Mouse (Mus musculus) stomach, embryonic 14.5 days (tissue): ENCODE results near the gene Fgf8. TPM values are rescaled to one million over a fixed set of nuclear protein-coding genes. Genes with fewer than 3 reads are reported as not detected.

Experiments
- ATAC-seq: fragments of 200-750 bp; cut with Nextera tagmentation; 2 replicates; pipeline ENCODE4 v1.8.0; 2017; ENCODE audit warnings: low read depth, moderate TSS enrichment; ENCODE audit not compliant: insufficient number of reproducible peaks, insufficient read depth, low FRiP score
- H3K27ac ChIP-seq: fragments of 300-500 bp; sonication (generic); 2 replicates; pipeline ENCODE4 v1.5.1; 2014; ENCODE audit warnings: mild to moderate bottlenecking, low read length, moderate library complexity, mixed read lengths
- H3K27me3 ChIP-seq: fragments of 300-500 bp; sonication (generic); 2 replicates; pipeline ENCODE4 v1.6.1; 2014; ENCODE audit warnings: low read length, control low read depth, mixed read lengths; ENCODE audit not compliant: control insufficient read depth, insufficient read depth
- H3K36me3 ChIP-seq: fragments of 300-500 bp; sonication (generic); 2 replicates; pipeline ENCODE4 v1.6.1; 2014; ENCODE audit warnings: mild to moderate bottlenecking, control low read depth, low read length, moderate library complexity, mixed read lengths; ENCODE audit not compliant: control insufficient read depth, insufficient read depth
- H3K4me1 ChIP-seq: fragments of 300-500 bp; sonication (generic); 2 replicates; pipeline ENCODE4 v1.6.1; 2014; ENCODE audit warnings: low read length, control low read depth, mixed read lengths; ENCODE audit not compliant: control insufficient read depth, insufficient read depth
- H3K4me2 ChIP-seq: fragments of 300-500 bp; sonication (generic); replicated peaks from 2 replicates; pipeline ENCODE4 v1.6.1; 2014; ENCODE audit warnings: low read depth, low read length, control low read depth
- H3K4me3 ChIP-seq: fragments of 300-500 bp; sonication (generic); 2 replicates; pipeline ENCODE4 v1.5.1; 2014; ENCODE audit warnings: low read depth, low read length, control low read depth
- H3K9ac ChIP-seq: fragments of 300-500 bp; sonication (generic); replicated peaks from 2 replicates; pipeline ENCODE4 v1.6.1; 2014; ENCODE audit warnings: low read depth, mild to moderate bottlenecking, control low read depth, low read length, moderate library complexity, mixed read lengths
- H3K9me3 ChIP-seq: fragments of 300-500 bp; sonication (generic); 2 replicates; pipeline ENCODE4 v1.6.1; 2016; ENCODE audit warnings: low read depth, low read length, control low read depth; ENCODE audit not compliant: control insufficient read depth
- WGBS: fragments of 180-500 bp; shearing (Covaris S2); extraction: QIAGEN DNeasy Blood & Tissue Kit; methylation state at CpG from one replicate; pipeline ENCODE4 v1.1.7; 2014; 5-methylcytosine and 5-hydroxymethylcytosine counted together
- polyA plus RNA-seq: library from polyadenylated mRNA; unstranded; fragments of >200 nt; fragmentation: Nextera tagmentation; extraction: Ambion mirVana; gene quantifications from 2 replicates; pipeline ENCODE4 v1.2.1, GENCODE M21; 2014

Gene Fgf8
- polyA plus RNA-seq, 1 experiment from 2014 or later = not detected

- 25% methylated on average over 14 of the region's 14 CpGs for WGBS
- Histone ChIP-seq H3K4me3 (no peak overlapping the region), H3K4me1 (peaks cover 6% of the 10 kb centered on the region), H3K9me3 (no peaks in the 10 kb centered on the region), H3K4me2 (no peak overlapping the region), H3K27ac (no peak overlapping the region), H3K27me3 (no peaks in the 10 kb centered on the region), H3K9ac (no peak overlapping the region), H3K36me3 (no peaks in the 10 kb centered on the region)
- 0 out of 2 replicates have a peak, but pooled peaks have one; percentile 23 for ATAC-seq
Measured at GRCm38 (mm10) chr19:45725677-45726277, 16.9 kb downstream of the Fgf8 start.

- no peak for ATAC-seq
- WGBS = 72% methylated on average over 5 of the region's 5 CpGs
Measured at GRCm38 (mm10) chr19:45722188-45722587, 20.5 kb downstream of the Fgf8 start.

GRCm38 (mm10) chr19:45718286-45718685, 24.4 kb downstream of the Fgf8 start:
- Histone ChIP-seq H3K4me3 (no peak overlapping the region), H3K27ac (no peak overlapping the region), H3K9ac (no peak overlapping the region), H3K36me3 (no peaks in the 10 kb centered on the region), H3K4me2 (peak overlapping the region; percentile 31; the same call in 1 of the 2 replicates), H3K9me3 (no peaks in the 10 kb centered on the region), H3K4me1 (peaks cover 9% of the 10 kb centered on the region), H3K27me3 (no peaks in the 10 kb centered on the region)
- no peak for ATAC-seq
- WGBS = 65% methylated on average over 3 of the region's 3 CpGs

More at GRCm38 (mm10) chr19:45722188-45722587, 20.5 kb downstream of the Fgf8 start:
- Histone ChIP-seq H3K27ac (no peak overlapping the region), H3K4me1 (peaks cover 14% of the 10 kb centered on the region), H3K27me3 (no peaks in the 10 kb centered on the region), H3K4me3 (no peak overlapping the region), H3K9ac (no peak overlapping the region), H3K9me3 (no peaks in the 10 kb centered on the region), H3K4me2 (no peak overlapping the region), H3K36me3 (no peaks in the 10 kb centered on the region)

GRCm38 (mm10) chr19:45717493-45718220, 25.1 kb downstream of the Fgf8 start:
- H3K27ac ChIP-seq = no peak overlapping the region
- no peaks in the 10 kb centered on the region for H3K9me3 ChIP-seq

GRCm38 (mm10) chr19:45708704-45709103, 34.0 kb downstream of the Fgf8 start:
- H3K4me3 ChIP-seq = no peak overlapping the region
- H3K9me3 ChIP-seq = no peaks in the 10 kb centered on the region
- H3K4me2 ChIP-seq = no peak overlapping the region
- no peaks in the 10 kb centered on the region for H3K36me3 ChIP-seq
- no peaks in the 10 kb centered on the region for H3K27me3 ChIP-seq
- H3K9ac ChIP-seq = no peak overlapping the region
- no peak for ATAC-seq
- H3K27ac ChIP-seq = no peak overlapping the region
- H3K4me1 ChIP-seq = peaks cover 4% of the 10 kb centered on the region; the same call in 1 of the 2 replicates
- WGBS = 76% methylated on average over 3 of the region's 3 CpGs

More at GRCm38 (mm10) chr19:45717493-45718220, 25.1 kb downstream of the Fgf8 start:
- H3K4me2 ChIP-seq = peak overlapping the region; percentile 31
- no peaks in the 10 kb centered on the region for H3K27me3 ChIP-seq
- ATAC-seq = no peak
- no peak overlapping the region for H3K9ac ChIP-seq
- no peak overlapping the region for H3K4me3 ChIP-seq
- peaks cover 9% of the 10 kb centered on the region for H3K4me1 ChIP-seq
- WGBS = 13% methylated on average over 15 of the region's 16 CpGs
- no peaks in the 10 kb centered on the region for H3K36me3 ChIP-seq

GRCm38 (mm10) chr19:45696281-45696600, 46.5 kb downstream of the Fgf8 start:
- H3K27me3 ChIP-seq = no peaks in the 10 kb centered on the region
- H3K4me3 ChIP-seq = no peak overlapping the region
- no peaks in the 10 kb centered on the region for H3K36me3 ChIP-seq
- no peaks in the 10 kb centered on the region for H3K4me1 ChIP-seq
- no peak overlapping the region for H3K27ac ChIP-seq
- H3K9ac ChIP-seq = no peak overlapping the region
- no peaks in the 10 kb centered on the region for H3K9me3 ChIP-seq
- no peak overlapping the region for H3K4me2 ChIP-seq
- no peak for ATAC-seq
- 32% methylated on average over 6 of the region's 6 CpGs for whole genome bisulfite sequencing

- Histone ChIP-seq H3K27me3 (no peaks in the 10 kb centered on the region), H3K9ac (no peak overlapping the region), H3K4me1 (no peaks in the 10 kb centered on the region), H3K36me3 (no peaks in the 10 kb centered on the region), H3K4me2 (no peak overlapping the region), H3K4me3 (no peak overlapping the region), H3K9me3 (no peaks in the 10 kb centered on the region), H3K27ac (no peak overlapping the region)
- WGBS = 38% methylated on average over 25 of the region's 25 CpGs
- ATAC-seq = no peak
Measured at GRCm38 (mm10) chr19:45695496-45696280, 47.0 kb downstream of the Fgf8 start.

- Histone ChIP-seq H3K9ac (no peak overlapping the region), H3K4me2 (no peak overlapping the region), H3K36me3 (no peaks in the 10 kb centered on the region), H3K4me3 (no peak overlapping the region), H3K27me3 (no peaks in the 10 kb centered on the region), H3K4me1 (no peaks in the 10 kb centered on the region), H3K27ac (no peak overlapping the region), H3K9me3 (no peaks in the 10 kb centered on the region)
- ATAC-seq = no peak
- 35% methylated on average over 3 of the region's 3 CpGs for WGBS
Measured at GRCm38 (mm10) chr19:45694056-45694455, 48.7 kb downstream of the Fgf8 start.
